Mouse (Mus musculus) brain, embryonic 18.5 days (tissue): ENCODE results near the gene Bicd2.
A peak's percentile ranks its signal among the peaks of the same experiment; 100 is the strongest.

Experiments
- DNase-seq: peaks from one replicate; pipeline ENCODE4 v3.0.0-alpha.2; 2012; ENCODE audit warnings: low read depth, low spot score

Bicd2 gene

DNA sequence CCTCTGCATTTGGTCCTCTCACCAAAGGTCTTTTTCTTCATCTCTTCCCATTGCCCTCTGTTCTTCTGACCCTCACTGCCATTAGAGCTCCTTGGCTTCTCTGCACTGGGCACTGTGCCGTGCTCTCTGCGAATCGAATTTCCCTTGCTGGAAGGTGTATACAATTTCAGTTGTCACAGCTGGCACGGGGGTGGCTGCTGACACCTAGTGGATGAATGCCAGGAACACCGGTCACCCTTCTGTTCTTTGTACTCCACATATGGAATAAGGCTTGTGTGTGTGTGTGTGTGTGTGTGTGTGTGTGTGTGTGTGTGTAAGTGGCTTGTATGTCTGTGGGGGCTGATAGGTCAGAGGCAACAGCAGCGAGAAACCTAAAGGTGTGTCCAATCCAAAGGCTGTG lies 58.8 kb downstream of the Bicd2 start:
- peak; percentile 14 for DNase-seq

DNA sequence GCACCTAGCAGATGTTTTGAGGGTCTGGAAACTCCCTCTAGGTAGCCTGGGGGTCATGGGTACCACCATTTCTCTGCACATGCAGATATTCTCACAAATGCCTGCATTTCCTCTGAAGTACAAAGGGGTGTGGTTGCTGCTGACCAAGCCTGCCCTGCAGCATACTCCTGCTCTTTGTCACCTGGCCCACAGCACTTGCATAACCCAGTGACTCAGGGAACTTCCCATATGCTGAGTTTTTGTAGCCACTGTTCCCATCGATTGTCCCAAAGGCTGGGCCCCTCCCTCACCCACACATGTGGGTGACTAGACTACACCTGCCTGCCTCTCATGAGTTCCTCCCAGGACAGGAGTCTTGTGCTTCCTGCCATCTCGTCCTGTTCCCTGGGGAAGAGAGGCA lies 61.2 kb downstream of the Bicd2 start:
- no peak for DNase-seq

GRCm38 (mm10) chr13:49407795-49408194 lies 66.4 kb downstream of the Bicd2 start:
- DNase-seq: no peak

DNA sequence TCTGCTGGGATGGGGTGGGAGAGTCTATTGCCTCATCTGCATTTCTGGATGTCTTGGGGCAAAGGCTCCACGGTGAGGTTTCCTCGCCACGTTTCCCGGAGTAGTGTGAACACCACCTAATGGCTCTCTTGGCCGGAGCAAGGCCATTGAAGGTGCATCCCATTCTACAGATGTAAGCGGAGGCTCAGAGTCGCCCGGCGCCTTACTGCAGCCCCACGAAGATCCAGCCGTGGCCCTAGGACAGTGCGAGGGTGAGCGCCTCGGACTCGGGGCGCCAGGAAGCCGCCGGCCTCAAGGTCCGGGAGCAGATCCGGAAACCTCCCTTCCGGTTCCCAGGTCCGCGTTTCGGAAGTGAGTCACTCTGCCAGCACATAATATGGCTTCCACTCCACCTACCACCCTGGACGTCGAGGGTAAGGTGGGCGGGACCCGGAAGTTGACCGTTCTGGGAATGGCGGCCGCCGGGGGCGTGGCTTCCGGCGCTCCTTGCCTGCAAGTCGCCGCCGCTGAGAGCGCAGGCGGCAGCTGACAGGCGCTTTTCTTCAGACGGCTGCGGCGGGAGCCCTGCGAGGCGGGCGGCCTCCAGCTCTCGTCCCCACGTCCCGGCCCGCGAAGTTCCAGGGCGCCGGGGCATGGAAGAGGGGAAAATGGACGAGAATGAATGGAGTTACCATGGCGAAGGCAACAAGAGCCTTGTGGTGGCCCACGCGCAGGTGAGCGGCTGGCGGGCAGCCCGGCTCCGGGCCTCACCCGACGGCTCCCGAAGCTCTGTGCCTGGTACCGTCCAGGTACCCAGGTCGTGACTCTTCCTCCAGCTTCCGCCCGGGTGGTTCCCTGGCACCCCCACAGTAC lies 79.6 kb downstream of the Bicd2 start, which contains the start of gene Ippk:
TSS of gene Ippk (plus strand) at position 496 of the 852 bp plus-strand sequence.
- peak; percentile 94 for DNase-seq

- DNase-seq: no peak
Measured at GRCm38 (mm10) chr13:49421606-49421917, 80.2 kb downstream of the Bicd2 start.

DNA sequence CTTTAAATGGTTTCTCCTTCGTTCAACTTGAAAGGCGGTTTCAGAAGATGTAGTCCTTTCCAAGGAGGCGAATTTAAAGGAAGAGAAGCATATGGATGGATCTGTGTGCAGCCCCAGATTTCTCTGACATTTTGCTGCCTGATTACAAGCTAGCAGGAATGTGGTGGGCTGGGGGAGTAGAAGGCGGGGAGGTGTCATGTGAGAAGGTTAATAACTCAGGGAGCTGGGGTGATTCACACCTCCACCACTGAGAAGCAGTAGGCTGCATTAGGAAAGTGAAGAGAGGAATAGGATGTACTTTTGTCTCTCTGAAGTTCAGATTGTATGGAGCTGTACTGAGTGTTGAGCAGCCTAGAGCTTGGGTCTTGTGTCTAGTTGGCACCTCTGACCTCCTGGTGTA lies 80.6 kb downstream of the Bicd2 start:
- no peak for DNase-seq

- DNase-seq: no peak
Measured at GRCm38 (mm10) chr13:49426736-49427135, 85.4 kb downstream of the Bicd2 start.

DNA sequence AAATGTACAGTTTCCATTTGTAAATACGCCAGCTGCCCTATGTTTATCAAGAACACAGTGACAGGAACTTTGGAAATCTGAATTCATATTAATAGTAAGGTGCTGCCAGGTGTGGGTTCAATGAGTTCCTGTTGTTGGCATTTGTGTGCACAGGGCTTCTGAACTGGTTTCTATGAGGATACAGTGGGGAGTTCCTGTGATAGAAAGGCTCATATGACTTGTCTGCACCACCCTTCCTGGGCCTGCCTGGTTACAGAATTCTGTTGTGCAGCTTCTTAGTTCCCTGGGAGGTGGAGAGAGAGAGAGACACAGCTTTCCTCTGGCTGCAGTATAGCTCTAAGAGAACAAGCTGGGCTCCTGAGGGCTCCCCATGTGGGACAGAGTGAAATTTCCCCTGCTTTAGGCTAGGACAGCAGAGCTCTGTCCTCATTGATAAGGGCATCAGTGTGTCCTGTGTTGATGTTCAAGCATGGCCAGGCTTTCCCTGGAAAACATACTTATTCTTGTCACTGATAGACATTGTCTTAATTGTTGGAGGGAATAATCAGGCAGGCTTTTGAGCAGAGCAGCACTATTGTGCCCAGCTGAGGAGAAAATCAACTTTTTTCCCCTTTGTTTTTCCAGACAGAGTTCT lies 86.8 kb downstream of the Bicd2 start:
- DNase-seq: no peak

DNA sequence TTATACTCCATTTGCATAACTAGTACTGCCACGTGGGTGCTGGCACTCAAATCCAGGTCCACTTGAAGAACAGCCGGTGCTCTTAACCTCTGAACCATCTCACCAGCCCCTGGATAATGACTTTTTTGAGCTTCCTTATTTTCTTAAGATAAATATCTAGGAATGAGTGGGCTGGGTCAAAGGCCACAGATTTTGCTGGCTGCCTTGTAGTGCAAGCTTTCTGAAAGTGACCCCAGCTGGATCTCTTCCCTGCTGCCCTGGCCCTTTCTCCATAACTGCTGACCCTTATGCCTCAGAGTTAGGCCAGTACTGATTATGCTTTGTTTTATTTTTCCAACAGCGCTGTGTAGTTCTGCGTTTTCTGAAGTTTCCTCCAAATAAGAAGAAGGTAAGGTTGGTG lies 89.1 kb downstream of the Bicd2 start:
- no peak for DNase-seq

- no peak for DNase-seq
Measured at GRCm38 (mm10) chr13:49433268-49434029, 92.1 kb downstream of the Bicd2 start.

DNA sequence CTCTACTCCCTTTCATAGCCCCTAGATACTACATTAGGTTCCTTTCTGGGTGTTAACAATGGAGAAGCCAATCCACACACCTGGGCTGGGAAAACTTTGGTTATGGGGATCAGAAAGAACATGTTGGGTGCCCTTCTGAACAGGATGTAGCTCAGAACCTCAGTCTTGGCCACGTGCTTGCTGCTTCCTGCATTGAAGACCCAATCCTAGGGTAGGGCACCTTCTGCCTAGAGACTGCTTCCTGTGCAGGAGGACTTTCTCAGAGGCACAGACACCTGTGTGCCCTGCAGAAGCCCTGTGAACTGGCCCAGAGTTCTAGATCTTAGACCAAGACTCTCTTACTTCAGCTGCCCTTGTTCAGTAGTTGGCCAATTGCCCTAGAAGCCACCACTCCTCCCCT lies 94.4 kb downstream of the Bicd2 start:
- no peak for DNase-seq

- DNase-seq: no peak
Measured at GRCm38 (mm10) chr13:49436170-49436569, 94.8 kb downstream of the Bicd2 start.
